Mouse (Mus musculus) thymus, postnatal 4 days (tissue): ENCODE data around the gene Epn2.
A peak's percentile ranks its signal among the peaks of the same experiment; 100 is the strongest.

Source experiments
- DNase-seq: peaks from one replicate; pipeline ENCODE4 v3.0.0; 2021

Epn2 gene

DNA sequence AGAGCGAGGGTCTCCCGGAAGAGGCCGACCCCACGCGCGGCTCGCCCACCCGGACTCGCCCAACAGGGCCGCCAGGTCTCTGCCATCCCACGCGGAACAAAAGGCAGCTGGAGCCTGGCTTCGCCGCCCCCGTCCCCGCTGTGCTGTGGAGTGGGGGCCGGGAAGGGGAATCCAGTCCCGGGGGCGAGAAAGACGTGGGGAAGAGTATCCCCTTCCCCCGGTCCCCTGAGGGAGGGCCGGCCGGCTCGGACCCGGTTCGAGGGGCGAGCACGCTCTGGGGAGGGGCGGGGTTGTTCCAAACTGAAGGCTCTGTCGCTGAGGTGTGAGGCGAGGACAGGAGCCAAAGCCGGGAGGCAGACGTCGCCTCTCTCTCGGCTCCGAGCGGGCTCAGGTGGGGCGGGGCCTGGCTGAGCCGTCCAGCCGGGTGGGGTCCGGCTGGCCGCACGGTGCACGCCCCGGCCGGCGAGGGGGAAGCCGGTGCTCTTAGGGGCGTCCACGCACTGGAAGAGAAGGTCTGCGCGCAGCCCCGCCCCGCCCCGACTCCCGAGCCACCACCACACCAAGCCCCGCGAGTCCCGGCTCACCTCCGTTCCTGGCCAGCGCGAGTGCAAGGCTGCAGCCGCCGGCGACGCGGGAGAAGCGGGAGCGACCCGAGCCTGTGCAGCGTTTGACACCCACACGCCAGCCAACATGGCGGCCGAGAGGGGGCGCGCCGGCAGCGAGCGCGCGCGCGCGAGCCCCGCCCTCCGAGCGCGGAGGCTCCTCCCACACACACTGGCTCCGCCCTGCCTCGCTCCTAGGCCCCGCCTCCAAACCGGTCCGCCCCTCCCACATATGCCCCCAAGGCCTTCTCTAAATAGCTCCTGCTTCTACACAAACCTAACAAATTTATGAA lies at the start of gene Epn2:
TSS of gene Epn2 (minus strand) at position 705 of the 895 bp plus-strand sequence.
- DNase-seq = peak; percentile 75

DNA sequence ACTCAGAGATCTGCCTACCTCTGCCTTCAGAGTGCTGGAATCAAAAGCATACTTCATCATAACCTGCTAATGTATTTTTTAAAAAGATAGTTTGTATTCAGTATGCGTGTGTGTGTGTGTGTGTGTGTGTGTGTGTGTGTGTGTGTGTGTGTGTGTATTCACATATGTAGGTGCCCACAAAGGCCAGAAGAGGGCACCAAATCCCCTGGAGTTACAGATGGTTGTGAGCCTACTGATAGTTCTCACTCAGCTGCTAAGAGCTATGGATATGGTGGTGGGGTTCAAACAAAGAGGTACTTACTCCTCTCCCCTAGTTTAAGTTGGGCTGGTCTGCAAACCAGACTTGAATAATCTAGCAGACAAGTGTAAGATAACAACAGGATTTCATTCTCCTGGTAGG lies 47.0 kb upstream of the Epn2 start:
- no peak for DNase-seq

DNA sequence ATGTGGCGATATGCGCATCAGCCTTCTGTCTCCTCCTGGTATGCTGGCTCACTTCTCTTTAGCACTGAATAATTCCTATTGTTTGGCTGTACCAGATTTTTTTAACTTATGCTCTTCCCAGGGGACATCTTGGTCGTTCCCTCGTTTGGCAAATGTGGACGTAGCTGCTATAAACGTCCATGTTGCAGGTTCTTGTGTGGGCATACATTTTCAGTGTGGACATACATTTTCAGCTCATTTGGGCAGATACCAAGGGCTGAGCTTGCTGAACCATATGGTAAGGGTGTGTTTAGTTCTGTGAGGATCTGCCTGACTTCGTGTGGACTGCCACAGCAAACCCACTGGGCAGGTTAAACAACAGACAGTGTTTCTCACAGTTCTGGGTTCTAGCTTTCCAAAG lies 45.6 kb upstream of the Epn2 start:
- DNase-seq = no peak

DNA sequence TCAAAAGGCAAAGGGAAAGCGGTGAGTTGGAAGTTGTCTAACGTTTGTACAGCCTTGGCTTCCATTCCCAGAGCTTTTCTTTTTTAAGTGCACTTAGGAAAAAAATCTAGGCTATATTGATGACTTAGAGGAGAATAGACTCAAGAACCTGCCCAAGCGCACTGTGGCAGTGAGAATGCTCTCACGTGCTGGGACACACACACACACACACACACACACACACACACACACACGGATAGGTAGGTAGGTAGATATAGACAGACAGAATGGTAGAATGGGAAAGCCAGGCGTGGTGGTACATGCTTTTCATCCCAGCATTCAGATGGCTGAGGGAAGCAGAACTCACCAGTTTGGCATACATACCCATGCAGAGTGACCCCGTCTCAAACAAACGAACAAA lies 41.3 kb upstream of the Epn2 start:
- no peak for DNase-seq

DNA sequence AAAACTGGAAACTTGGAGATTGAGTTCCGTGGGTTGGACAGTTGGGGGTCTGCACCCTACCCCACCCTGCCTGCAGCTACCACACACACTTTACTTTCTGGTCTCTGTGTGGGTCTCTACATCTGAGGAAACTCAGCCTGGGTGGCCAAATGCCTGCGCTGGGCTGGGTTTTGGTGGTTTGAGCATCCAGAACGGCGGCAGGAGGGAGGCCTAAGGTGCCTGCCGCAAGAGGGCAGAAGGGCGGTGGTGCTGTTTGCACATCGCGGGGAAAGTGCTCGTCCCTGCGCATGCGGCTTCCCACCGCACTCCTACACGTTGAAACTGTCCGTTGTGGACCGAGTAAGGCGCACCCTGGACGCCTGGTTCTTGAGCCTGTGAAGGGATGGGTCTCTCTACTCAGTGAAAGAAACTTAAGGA lies 40.8 kb upstream of the Epn2 start:
- DNase-seq = peak; percentile 82

DNA sequence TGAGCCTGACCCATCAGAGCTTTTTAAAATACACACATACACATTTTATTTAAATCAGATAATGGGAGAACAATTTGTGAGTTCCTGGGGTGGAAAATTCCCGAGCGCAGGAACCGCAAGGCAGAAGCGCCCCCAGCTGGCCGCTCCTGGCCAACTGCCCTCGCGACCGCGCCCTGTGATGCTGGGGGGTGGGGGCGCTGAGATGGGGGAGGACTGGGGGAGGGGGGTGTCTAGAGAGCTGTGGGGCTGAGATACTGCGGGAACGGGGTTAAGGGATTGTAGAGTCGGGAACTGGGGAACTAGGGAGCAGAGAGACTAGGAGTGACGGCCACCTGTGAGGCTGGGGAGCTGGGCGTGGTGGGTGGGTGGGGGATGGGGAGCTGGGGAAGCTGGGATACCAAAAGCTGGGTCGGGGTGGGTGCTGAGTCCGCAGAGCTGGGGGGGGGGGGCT lies 40.3 kb upstream of the Epn2 start:
- DNase-seq = peak; percentile 33

DNA sequence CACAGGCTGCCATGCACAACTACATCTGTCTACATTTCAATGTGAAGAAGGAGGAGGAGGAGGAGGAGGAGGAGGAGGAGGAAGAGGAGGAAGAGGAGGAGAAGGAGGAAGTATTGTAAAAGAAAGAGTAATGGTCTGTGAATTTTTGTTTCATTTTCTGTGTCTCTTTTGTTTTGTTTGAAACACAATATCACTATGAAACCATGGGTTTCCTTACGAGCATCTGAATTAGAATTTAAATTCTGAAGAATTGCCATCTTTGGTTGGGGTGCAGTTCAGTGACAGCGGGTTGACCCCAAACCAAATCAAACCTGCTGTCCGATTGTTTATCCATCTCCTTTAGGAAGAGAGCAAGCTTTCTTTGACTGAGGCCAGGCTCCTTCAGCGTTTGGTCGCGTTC lies 39.9 kb upstream of the Epn2 start:
- DNase-seq = no peak

DNA sequence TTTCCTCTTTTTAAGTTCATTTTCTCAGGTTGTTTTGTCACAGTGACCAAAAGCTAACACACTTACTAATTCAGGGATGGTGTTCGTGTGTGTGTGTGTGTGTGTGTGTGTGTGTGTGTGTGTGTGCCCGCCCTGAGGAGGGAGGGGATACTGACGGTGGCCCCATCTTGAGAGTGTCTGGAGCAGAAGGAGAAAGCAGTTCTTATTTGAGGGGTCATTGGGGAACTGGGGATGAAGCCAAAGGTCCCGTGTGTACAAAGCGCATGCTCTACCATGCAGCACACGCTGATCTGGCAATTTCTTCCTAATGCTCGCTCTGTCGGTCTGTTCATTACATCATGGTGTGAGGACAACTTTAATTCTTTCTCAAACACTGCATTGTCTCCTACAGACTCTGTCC lies 39.1 kb upstream of the Epn2 start:
- DNase-seq = no peak

DNA sequence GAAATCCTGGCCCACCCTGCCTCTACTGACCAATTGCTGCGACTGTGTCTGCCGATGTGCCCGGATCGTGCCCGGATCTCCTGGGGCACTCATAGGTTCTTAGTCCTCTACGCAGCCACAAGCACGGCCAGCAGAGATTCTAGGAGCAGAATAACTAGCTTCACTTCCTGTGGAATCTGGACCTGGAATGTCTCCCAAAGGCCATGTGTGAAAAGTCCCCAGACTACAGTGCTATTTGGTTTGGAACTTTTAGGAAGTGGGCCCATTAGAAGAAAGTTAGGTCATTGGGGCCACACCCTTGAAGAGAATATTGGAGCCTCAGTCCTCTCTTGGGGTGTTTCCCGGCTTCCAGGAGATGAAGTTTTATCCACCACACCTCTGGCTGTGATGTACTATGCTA lies 38.6 kb upstream of the Epn2 start:
- no peak for DNase-seq

DNA sequence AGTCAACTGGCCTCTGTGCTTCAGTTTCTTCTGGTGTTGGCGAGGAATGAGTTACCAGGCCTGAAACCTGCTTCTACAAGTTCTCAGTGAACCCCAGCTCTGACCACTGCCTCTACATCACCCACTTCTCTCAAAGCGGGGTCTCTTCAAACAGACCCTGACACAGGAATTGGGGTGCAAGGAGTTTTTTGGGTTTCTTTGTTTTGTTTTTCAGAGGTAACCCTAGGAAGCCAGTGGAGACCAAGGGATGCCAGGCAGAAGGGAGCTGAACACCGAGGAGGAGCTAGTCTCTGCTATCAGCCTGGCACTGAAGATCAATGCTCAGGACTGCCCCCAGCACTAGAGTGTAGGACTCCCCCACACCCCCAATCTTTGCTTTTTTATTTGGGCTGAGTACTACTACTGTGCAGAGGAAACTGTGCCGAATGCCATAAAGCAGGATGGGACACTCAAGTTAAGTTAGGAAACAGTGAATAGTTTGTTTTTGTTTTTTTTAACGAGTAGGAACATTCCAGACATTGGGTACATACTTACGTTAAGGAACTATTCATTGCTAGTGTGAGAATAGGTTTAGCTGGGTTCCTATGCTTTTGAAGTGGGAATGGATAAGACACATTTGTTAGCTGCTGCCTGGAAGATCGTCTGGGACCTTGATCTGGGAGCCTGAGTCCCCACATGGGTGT lies 37.9 kb upstream of the Epn2 start:
- no peak for DNase-seq

DNA sequence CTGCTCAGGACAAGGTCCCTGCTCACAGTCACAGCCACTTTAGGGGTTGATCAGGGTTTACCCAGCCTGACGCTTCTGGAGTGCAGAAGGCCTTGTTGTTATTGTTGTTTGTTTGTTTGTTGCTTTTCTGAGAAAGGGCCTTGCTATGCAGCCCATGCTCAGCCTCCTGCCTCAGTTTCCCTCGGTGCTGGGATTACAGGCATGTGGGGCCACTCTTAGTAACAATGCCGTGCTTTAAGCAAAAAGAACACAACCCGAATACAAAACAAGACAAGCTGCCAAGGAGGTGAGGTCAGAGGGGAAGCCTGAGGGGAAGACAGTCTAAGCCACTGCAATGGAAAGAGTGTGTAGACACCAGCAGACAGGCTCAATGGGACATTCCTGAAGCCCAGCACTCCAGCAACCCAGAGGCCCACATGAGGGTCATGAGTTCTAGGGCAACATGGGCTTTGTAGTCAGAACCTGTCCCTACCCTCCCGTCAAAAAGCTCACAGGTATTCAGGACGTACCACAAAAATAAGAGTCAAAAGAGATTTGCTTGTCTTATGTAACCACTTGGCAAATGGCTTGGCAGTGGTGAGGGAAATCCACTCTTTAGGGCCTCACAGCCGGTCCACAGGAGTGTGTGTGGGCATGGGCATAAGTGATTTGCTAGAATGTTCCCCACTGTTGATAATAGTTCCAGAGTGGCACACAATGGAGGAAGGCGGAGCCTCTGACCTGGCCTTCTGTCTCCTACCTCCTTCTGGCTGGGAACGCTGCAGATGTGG lies 37.2 kb upstream of the Epn2 start:
- no peak for DNase-seq

DNA sequence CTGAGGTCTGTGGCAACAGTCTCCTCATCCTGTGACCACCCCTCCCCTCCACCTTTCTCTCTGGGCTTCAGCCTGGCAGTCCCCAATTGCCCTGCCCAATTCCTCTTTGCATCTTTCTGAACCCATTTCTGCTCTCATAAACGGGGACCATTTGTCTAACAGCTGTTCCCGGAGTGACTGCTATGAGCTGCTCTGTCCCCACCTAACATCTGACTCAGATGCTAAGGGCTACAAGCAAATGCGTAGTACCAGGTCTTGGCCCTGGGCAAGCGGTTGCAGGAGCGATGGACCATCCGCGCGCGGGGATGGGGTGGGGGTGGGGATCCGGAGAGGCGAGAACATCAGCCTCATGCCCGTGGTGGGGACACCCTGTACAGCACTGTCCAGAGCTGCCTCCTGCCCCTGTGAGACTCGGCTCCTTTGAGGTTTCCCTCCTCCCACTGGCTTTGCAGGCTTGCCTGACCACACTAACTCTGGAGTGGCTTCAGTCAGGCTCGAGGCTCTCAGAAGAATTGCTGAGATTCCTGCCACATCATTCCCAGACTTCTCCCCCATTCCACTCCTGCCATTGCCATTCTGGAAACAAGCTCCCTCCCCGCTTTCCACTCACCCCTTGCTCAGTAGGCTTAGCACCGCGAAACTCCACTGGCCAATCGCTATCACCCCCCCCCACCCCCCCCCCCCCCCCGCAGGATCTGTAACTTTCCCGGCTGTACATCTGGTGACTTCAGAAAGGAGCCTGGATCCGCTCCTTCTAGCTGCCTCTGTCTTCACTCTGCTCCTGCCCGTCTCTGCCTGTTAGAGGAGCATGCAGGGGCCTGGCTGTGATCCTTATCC lies 36.4 kb upstream of the Epn2 start:
- no peak for DNase-seq

DNA sequence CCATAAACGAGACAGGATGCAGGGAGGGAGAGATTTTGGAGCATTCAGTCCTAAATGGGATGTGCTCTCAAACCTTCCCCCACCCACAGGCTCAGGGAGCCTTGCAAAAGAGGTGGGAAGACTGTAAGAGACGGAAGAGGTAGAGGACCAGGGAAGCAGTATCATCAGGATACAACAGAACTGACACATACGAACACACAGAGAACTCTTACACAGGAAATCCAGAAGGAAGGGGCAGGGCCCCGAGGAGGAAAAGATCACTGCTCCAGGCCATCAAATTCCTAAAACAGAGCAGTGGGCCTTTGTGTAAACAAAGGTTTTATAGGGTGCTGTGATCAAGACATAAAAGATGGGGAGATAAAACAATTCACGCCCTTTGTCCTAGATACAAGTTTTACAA lies 34.9 kb upstream of the Epn2 start:
- no peak for DNase-seq

DNA sequence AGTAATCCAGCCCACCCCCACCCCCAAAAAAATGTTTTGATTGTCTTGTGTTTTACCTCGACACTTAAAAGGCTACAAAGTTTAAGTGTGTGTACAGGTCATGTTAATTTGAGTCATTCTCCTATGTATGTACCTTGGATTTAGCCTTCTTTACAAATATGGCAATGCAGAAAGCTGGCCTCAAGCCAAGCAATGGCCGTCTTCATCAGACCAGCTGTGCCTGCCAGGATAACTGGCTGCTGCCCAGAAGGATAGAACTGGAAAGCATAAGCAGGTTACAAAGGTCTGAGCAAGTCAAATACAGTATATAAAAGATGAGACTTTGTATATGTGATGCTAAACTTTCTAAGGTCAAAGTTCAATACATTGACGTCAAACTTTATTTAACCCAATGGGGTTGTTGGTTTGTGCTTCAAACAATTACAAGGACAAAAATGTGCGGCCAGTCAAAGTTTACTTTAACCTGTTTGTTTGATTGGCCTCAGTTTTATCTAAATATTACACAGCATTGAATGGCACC lies 32.7 kb upstream of the Epn2 start:
- DNase-seq = no peak

DNA sequence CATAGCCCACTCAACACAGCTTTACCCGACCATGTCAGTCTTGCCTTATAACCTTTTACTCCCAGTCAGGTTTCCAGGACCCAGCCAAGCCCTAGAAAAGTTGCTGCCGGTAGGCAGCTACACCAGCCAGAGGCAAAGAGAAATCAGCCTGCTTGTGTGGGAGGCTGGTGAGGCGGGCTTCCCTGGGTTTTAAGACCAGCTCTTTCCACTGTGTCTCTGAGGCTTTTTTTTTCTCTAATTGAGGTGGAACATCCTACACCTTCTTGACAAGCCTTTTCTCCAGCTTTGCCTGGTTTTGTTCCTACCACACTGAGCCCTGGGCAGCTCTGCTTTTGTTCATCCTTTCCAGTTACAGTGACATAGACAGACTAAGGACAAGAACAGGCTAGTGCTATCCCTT lies 31.7 kb upstream of the Epn2 start:
- no peak for DNase-seq

DNA sequence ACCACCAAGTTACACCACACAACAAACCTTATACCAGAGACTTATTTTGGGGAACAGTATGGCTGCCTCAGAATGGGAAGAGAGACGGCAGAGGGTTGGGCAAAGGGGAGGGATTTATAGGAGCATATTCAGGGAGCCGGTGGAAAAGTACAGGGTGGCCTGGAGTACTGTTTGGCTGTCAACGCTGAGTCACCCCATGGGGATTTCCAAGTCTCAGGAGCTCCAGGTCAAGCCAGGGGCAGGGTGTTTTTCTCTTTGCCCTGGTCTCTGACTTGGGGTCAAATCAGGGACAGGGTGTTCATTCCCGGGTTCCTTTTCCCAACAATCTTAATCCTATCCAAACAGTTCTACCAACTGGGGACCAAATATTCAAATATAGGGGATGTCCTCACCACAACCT lies 28.6 kb upstream of the Epn2 start:
- DNase-seq = no peak

DNA sequence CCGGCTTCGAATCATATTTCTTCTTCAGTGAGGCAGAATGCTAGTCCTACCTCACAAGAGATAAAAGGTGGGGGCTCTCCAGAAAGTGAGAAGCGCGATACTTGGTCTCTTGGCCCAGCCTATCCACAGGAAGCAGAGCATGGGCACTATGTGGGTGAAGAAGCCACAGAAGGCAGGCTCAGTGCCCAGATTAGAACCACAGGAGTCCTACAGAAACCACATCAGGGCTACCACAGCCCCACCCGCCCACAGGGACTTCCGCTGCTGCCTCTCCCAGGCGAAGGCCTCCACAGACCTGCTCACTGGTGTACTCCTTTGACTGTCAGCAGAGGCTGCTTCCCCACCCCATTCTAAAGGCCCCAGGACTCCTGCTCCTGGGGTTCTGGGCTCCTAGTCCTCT lies 23.2 kb upstream of the Epn2 start:
- peak; percentile 73 for DNase-seq

DNA sequence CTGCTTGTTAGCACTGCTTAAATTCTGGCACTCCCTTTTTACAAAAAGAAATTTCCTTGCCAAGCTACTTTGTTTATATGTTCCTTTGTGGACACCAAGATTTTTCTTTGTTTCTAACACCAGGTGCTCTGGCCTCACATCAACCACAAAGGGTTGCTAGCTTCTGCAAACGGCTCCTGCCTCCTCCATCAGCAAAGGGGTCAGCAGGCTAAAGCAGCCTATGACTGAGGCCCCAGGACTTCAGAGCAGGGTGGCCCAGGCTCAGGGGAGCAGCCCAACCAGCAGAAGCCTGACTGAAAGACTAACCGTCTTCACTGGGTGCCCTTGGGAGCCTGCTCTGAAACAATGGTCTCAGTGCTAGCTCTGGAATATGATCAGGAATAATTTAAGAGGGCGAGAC lies 22.0 kb upstream of the Epn2 start:
- DNase-seq = no peak

DNA sequence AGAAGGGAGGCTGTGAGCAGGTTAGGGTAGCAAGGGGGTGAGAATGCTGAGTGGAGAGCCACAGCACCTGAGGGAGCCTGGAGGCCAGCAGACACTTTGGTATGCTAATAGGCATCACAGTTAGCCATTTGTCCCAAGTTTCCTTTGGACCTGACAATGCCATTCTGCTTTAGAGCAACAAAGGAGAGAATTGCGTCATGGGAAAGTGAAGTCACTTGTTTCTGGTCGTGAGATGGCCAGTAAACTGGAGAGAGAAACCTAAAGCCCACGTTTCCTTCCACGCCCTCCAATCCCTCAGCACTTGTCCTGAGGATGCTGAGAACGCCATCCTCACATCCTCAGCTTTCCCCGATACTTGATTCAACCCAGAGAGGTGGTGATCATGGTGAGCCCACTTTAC lies 18.9 kb upstream of the Epn2 start:
- no peak for DNase-seq

DNA sequence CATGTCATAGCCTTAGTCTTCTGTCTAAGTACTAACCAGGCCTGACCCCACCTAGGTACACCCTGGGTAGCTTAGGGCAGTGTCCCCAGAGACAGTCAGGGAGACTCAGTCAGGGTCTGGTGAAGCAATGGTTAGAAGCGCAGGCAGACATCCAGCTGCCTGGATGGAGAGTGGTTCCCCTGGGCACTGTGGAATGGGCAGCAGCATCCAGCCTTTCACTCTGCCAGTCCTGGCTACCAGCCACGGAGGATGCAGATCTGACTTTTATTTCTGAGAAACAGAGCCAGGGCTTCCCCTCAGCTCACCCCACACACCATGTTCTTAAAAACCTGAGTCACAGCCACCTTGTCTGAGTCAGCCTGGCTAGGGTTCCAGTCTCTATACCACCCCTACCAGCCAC lies 18.0 kb upstream of the Epn2 start:
- no peak for DNase-seq

DNA sequence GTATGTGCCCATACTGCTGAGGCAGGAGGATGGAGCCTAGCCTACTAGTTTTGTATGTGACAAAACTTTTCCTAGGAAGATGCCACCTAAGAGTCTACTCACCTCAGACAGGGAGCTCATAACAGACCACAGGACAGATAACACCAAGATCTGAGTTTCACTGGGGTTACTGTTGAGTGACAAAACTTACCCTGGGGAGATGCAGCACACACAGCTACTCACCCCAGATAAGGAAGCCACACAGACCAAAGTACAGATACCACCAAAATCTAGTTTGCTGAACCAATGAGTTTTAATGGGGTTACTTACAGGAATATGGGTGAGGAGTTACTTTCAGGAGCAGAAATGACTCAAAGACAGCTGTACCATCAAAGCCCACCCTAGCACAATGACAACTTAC lies 13.6 kb upstream of the Epn2 start:
- no peak for DNase-seq

DNA sequence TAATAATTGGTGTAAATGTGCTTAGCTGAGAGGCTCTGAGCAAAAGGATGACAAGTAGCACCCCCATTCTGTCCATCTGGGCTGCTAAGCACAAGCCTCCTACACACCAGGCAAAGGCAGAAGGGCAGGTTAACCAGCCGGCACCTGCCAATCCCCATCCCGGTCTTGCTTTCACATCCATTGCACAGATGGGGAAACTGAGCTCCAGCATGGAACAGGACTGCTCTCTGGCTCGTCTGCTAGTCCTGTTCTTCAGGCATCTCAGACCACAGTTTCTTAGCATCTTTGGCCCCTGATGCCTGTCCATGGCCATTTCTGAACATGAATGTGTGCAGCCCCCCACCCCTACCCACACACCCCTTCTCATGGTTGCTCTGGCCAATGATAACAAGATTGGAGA lies 12.6 kb upstream of the Epn2 start:
- no peak for DNase-seq
